Mouse (Mus musculus): ENCODE data around the gene Pak4. TPM values are rescaled to one million over a fixed set of nuclear protein-coding genes. Genes with fewer than 3 reads are reported as not detected.
A peak's percentile ranks its signal among the peaks of the same experiment; 100 is the strongest.

Gene Pak4
- polyA plus RNA-seq, 1 experiment from 2014 or later: 21.1 TPM

DNA sequence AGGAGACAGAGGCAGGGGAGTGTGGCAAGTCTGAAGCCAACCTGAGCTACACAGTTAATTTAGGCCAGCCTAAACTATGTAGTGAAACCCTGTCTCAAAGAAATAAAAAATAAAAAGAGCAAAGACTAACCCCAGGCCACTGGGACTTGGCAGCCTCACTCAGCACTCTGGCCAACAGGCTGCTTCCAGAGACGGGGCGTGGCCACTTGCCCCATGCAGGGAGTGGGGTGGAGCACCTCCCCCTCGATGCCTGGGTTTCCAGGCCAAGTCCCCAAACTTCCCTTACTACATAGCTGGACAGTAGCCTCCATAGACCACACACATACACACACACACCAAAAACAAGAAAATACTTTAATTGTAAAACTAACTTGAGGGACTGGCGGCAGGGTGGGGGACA, 39.5 kb downstream of the Pak4 start:
- peaks cover 56% of the 10 kb centered on the region for H3K36me3 ChIP-seq (ENCODE audit: control insufficient read depth, insufficient read depth, low read length)
- ATAC-seq (ENCODE audit: insufficient number of reproducible peaks, insufficient read depth, low FRiP score, low read depth): no peak
- WGBS: 45% methylated on average over 4 of the region's 4 CpGs

GRCm38 (mm10) chr7:28557708-28558107, 40.3 kb downstream of the Pak4 start:
- Histone ChIP-seq H3K4me3 (ENCODE audit: control insufficient read depth in 1 of 2, insufficient read depth in 1 of 2, low read depth in 1 of 2, low read length in 2 of 2) (no peak overlapping the region), H3K27me3 (ENCODE audit: control insufficient read depth, insufficient read depth, low read length) (no peaks in the 10 kb centered on the region), H3K9ac (ENCODE audit: low read length) (no peak overlapping the region), H3K4me2 (ENCODE audit: low read length) (no peak overlapping the region), H3K9me3 (ENCODE audit: control insufficient read depth, low read length) (no peaks in the 10 kb centered on the region), H3K27ac (replicated peaks in 1 of 2; ENCODE audit: control insufficient read depth in 1 of 2, insufficient read depth in 1 of 2, low read depth in 2 of 2, low read length in 2 of 2) (0 out of 4 replicates have a peak overlapping the region, but pooled peaks of 1 of the 2 experiments have one; percentile 5), H3K4me1 (ENCODE audit: control insufficient read depth in 2 of 2, insufficient read depth in 2 of 2, low read length in 2 of 2) (peaks cover 7 to 13% of the 10 kb centered on the region in 2 experiments; a peak in 3 of 4 replicates), H3K36me3 (ENCODE audit: control insufficient read depth, insufficient read depth, low read length) (peaks cover 48% of the 10 kb centered on the region)
- ATAC-seq (ENCODE audit: insufficient number of reproducible peaks, insufficient read depth, low FRiP score, low read depth): no peak
- 38% methylated on average over 6 of the region's 6 CpGs for WGBS

More for the DNA sequence above, 39.5 kb downstream of the Pak4 start:
- no peaks in the 10 kb centered on the region for H3K27me3 ChIP-seq (ENCODE audit: control insufficient read depth, insufficient read depth, low read length)
- no peak overlapping the region for H3K4me2 ChIP-seq (ENCODE audit: low read length)
- no peak overlapping the region for H3K27ac ChIP-seq (replicated peaks in 1 of 2; ENCODE audit: control insufficient read depth in 1 of 2, insufficient read depth in 1 of 2, low read depth in 2 of 2, low read length in 2 of 2)
- no peaks in the 10 kb centered on the region for H3K9me3 ChIP-seq (ENCODE audit: control insufficient read depth, low read length)
- no peak overlapping the region for H3K4me3 ChIP-seq (ENCODE audit: control insufficient read depth in 1 of 2, insufficient read depth in 1 of 2, low read depth in 1 of 2, low read length in 2 of 2)
- H3K4me1 ChIP-seq (ENCODE audit: control insufficient read depth in 2 of 2, insufficient read depth in 2 of 2, low read length in 2 of 2): peaks cover 7 to 13% of the 10 kb centered on the region in 2 experiments; a peak in 3 of 4 replicates
- no peak overlapping the region for H3K9ac ChIP-seq (ENCODE audit: low read length)

DNA sequence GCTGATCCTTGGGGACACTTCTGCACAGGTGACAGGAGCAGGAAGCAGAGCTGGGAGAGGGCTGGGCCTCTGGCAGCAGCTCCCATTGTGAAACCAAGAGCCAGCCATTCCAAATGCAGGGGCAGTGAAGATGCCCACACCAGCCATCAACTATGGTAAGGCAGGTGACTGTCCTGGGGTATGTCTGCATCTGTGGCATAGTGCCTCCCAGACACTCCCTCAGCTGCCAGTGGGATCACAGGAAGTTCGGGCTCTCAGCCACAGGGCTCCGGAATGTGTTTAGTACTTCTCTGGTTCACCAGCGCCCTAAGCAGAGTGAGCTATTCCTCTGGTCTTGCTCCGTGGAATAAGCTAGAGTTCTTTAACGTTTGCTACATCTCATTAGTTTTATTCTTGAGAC, 40.9 kb downstream of the Pak4 start:
- ATAC-seq (ENCODE audit: insufficient number of reproducible peaks, insufficient read depth, low FRiP score, low read depth): no peak
- H3K27ac ChIP-seq (replicated peaks in 1 of 2; ENCODE audit: control insufficient read depth in 1 of 2, insufficient read depth in 1 of 2, low read depth in 2 of 2, low read length in 2 of 2): no peak overlapping the region
- WGBS: 70% methylated on average over 5 of the region's 5 CpGs

DNA sequence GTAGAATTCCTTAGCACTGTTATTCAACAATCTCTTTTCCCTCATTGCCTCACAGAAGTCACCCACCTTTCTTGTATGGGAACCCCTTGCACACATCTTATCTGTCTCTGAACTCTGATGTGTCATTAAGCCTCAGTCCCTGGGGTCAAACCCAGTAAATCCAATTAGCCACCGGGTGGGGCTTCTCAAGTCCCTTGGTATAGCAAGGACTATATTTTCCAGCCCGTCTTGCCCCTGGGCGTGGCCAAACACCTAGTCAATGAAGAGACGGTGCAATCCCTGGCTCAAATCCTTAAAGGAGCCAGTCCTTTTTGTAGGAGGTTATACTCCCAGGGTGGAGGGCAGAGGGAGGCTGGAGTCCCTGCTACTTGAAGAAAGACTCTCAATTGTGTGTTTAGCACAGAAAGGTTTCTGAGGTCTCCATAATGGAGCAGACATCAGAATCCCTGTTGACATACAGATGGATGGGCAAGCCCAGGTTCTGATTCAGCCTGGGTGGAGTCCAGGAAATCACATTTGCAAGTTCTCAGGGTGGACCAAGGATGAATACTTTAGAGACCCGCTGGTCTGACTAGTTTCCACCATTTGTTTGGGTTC, 41.9 kb downstream of the Pak4 start:
- ATAC-seq (ENCODE audit: insufficient number of reproducible peaks, insufficient read depth, low FRiP score, low read depth): no peak

More for the DNA sequence above, 40.9 kb downstream of the Pak4 start:
- no peak overlapping the region for H3K9ac ChIP-seq (ENCODE audit: low read length)
- peaks cover 42% of the 10 kb centered on the region for H3K36me3 ChIP-seq (ENCODE audit: control insufficient read depth, insufficient read depth, low read length)
- no peak overlapping the region for H3K4me3 ChIP-seq (ENCODE audit: control insufficient read depth in 1 of 2, insufficient read depth in 1 of 2, low read depth in 1 of 2, low read length in 2 of 2)
- H3K4me1 ChIP-seq (ENCODE audit: control insufficient read depth in 2 of 2, insufficient read depth in 2 of 2, low read length in 2 of 2): peaks cover 7 to 13% of the 10 kb centered on the region in 2 experiments; a peak in 3 of 4 replicates
- peaks cover 3% of the 10 kb centered on the region; the same call in 1 of the 2 replicates for H3K9me3 ChIP-seq (ENCODE audit: control insufficient read depth, low read length)
- H3K4me2 ChIP-seq (ENCODE audit: low read length): no peak overlapping the region
- H3K27me3 ChIP-seq (ENCODE audit: control insufficient read depth, insufficient read depth, low read length): no peaks in the 10 kb centered on the region

GRCm38 (mm10) chr7:28553076-28553475, 44.9 kb downstream of the Pak4 start:
- H3K36me3 ChIP-seq (ENCODE audit: control insufficient read depth, insufficient read depth, low read length): 0 out of 2 replicates have a peak, but pooled peaks cover 3% of the 10 kb centered on the region
- H3K27me3 ChIP-seq (ENCODE audit: control insufficient read depth, insufficient read depth, low read length): peaks cover 1% of the 10 kb centered on the region; the same call in 1 of the 2 replicates
- H3K4me2 ChIP-seq (ENCODE audit: low read length): no peak overlapping the region
- H3K9ac ChIP-seq (ENCODE audit: low read length): no peak overlapping the region
- WGBS: 86% methylated on average over 6 of the region's 6 CpGs
- H3K4me3 ChIP-seq (ENCODE audit: control insufficient read depth in 1 of 2, insufficient read depth in 1 of 2, low read depth in 1 of 2, low read length in 2 of 2): no peak overlapping the region
- ATAC-seq (ENCODE audit: insufficient number of reproducible peaks, insufficient read depth, low FRiP score, low read depth): no peak
- peaks cover 7 to 8% of the 10 kb centered on the region in 2 experiments; a peak in 3 of 4 replicates for H3K4me1 ChIP-seq (ENCODE audit: control insufficient read depth in 2 of 2, insufficient read depth in 2 of 2, low read length in 2 of 2)
- H3K27ac ChIP-seq (replicated peaks in 1 of 2; ENCODE audit: control insufficient read depth in 1 of 2, insufficient read depth in 1 of 2, low read depth in 2 of 2, low read length in 2 of 2): no peak overlapping the region
- peaks cover 3% of the 10 kb centered on the region; the same call in 1 of the 2 replicates for H3K9me3 ChIP-seq (ENCODE audit: control insufficient read depth, low read length)

More for the DNA sequence above, 41.9 kb downstream of the Pak4 start:
- Histone ChIP-seq H3K27me3 (ENCODE audit: control insufficient read depth, insufficient read depth, low read length) (no peaks in the 10 kb centered on the region), H3K27ac (replicated peaks in 1 of 2; ENCODE audit: control insufficient read depth in 1 of 2, insufficient read depth in 1 of 2, low read depth in 2 of 2, low read length in 2 of 2) (no peak overlapping the region), H3K9me3 (ENCODE audit: control insufficient read depth, low read length) (peaks cover 3% of the 10 kb centered on the region; the same call in 1 of the 2 replicates), H3K4me2 (ENCODE audit: low read length) (no peak overlapping the region), H3K36me3 (ENCODE audit: control insufficient read depth, insufficient read depth, low read length) (peaks cover 32% of the 10 kb centered on the region), H3K4me1 (ENCODE audit: control insufficient read depth in 2 of 2, insufficient read depth in 2 of 2, low read length in 2 of 2) (peaks cover 7 to 13% of the 10 kb centered on the region in 2 experiments; a peak in 3 of 4 replicates), H3K4me3 (ENCODE audit: control insufficient read depth in 1 of 2, insufficient read depth in 1 of 2, low read depth in 1 of 2, low read length in 2 of 2) (no peak overlapping the region), H3K9ac (ENCODE audit: low read length) (no peak overlapping the region)
- 16% methylated on average over 5 of the region's 5 CpGs for WGBS

DNA sequence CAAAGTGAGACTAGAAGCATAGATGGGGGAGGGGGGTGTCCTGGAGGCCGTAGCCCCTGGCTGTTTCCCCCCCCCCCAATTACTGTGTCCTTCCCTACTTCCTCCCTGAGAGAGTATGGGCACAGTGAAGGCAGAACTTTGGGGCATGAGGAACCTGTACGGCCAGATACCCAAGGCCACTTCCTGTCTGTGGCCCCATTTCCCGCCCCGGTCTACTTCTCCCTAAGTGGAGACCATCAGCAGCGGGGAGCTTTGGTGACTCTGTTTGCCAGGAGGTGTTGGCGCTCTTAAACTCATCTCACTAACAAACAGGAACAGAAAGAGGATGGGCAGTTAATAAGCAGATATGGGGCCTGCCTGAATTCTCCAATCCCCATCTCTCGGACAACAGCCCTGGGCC, 50.4 kb downstream of the Pak4 start:
- no peak for ATAC-seq (ENCODE audit: insufficient number of reproducible peaks, insufficient read depth, low FRiP score, low read depth)
- Histone ChIP-seq H3K9me3 (ENCODE audit: control insufficient read depth, low read length) (peaks cover 3% of the 10 kb centered on the region; the same call in 1 of the 2 replicates), H3K36me3 (ENCODE audit: control insufficient read depth, insufficient read depth, low read length) (no peaks in the 10 kb centered on the region), H3K4me2 (ENCODE audit: low read length) (no peak overlapping the region), H3K4me3 (ENCODE audit: control insufficient read depth in 1 of 2, insufficient read depth in 1 of 2, low read depth in 1 of 2, low read length in 2 of 2) (no peak overlapping the region), H3K27ac (replicated peaks in 1 of 2; ENCODE audit: control insufficient read depth in 1 of 2, insufficient read depth in 1 of 2, low read depth in 2 of 2, low read length in 2 of 2) (no peak overlapping the region), H3K4me1 (ENCODE audit: control insufficient read depth in 2 of 2, insufficient read depth in 2 of 2, low read length in 2 of 2) (peaks cover 0 to 5% of the 10 kb centered on the region in 2 experiments; a peak in 2 of 4 replicates), H3K27me3 (ENCODE audit: control insufficient read depth, insufficient read depth, low read length) (peaks cover 54% of the 10 kb centered on the region), H3K9ac (ENCODE audit: low read length) (no peak overlapping the region)
- WGBS: 58% methylated on average over 7 of the region's 7 CpGs

DNA sequence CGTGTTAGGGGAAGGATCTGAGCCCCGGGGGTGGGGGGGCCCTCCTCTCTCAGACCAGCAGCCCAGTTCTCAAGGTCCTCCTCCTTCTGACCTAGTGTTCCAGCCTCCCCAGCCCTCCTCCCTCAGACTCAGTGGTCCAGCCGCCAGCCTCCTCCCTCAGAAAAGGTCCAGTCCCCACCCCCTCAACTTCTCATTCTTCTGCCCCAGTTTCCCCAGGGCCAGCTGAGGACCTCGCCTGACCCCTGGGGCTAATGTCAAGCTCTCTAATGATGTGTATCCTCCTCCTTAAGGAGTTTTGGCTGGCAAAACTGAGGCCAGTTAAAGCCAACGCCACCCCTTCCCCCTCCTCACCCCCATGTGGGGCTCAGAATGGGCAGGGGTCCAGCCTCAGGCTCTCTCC, 50.8 kb downstream of the Pak4 start, which contains the start of gene Nccrp1:
Gene Nccrp1 (minus strand): TSS at position 101 of the 400 bp plus-strand sequence.
- H3K36me3 ChIP-seq (ENCODE audit: control insufficient read depth, insufficient read depth, low read length): no peaks in the 10 kb centered on the region
- H3K27me3 ChIP-seq (ENCODE audit: control insufficient read depth, insufficient read depth, low read length): peaks cover 54% of the 10 kb centered on the region
- H3K27ac ChIP-seq (replicated peaks in 1 of 2; ENCODE audit: control insufficient read depth in 1 of 2, insufficient read depth in 1 of 2, low read depth in 2 of 2, low read length in 2 of 2): no peak within 1 kb of the TSS
- H3K9ac ChIP-seq (ENCODE audit: low read length): peak within 1 kb of the TSS; percentile 5; the same call in 1 of the 2 replicates
- H3K9me3 ChIP-seq (ENCODE audit: control insufficient read depth, low read length): peaks cover under 1% of the 10 kb centered on the region; the same call in 1 of the 2 replicates
- 11% methylated on average over 5 of the region's 5 CpGs for WGBS
- H3K4me2 ChIP-seq (ENCODE audit: low read length): peak within 1 kb of the TSS; percentile 54
- peak within 1 kb of the TSS in 1 of 2 experiments; percentile 22; a peak in 2 of 4 replicates for H3K4me3 ChIP-seq (ENCODE audit: control insufficient read depth in 1 of 2, insufficient read depth in 1 of 2, low read depth in 1 of 2, low read length in 2 of 2)
- peaks cover 0 to 5% of the 10 kb centered on the region in 2 experiments; a peak in 2 of 4 replicates for H3K4me1 ChIP-seq (ENCODE audit: control insufficient read depth in 2 of 2, insufficient read depth in 2 of 2, low read length in 2 of 2)
- ATAC-seq (ENCODE audit: insufficient number of reproducible peaks, insufficient read depth, low FRiP score, low read depth): no peak

Measured in heart, embryonic 14.5 days (tissue).